Mouse (Mus musculus) macrophage (primary cell): ENCODE results near the gene Bicdl1. TPM values are rescaled to one million over a fixed set of nuclear protein-coding genes. Genes with fewer than 3 reads are reported as not detected.

Source experiments
- H3K27ac ChIP-seq: fragments of 350-480 bp; formaldehyde crosslinking; 2 replicates; pipeline ENCODE4 v1.9.0; 2021
- H3K36me3 ChIP-seq: fragments of 350-480 bp; formaldehyde crosslinking; 2 replicates; pipeline ENCODE4 v1.9.0; 2021; ENCODE audit errors: inconsistent target
- H3K4me3 ChIP-seq: fragments of 350-480 bp; formaldehyde crosslinking; 2 replicates; pipeline ENCODE4 v1.9.0; 2021; ENCODE audit errors: inconsistent target
- H3K79me2 ChIP-seq: fragments of 350-480 bp; formaldehyde crosslinking; 2 replicates; pipeline ENCODE4 v1.9.0; 2021; ENCODE audit errors: inconsistent target
- WGBS: methylation state at CpG from one replicate; pipeline ENCODE4 v1.1.7; 2026; ENCODE audit warnings: inconsistent platforms; ENCODE audit not compliant: missing documents; 5-methylcytosine and 5-hydroxymethylcytosine counted together
- polyA plus RNA-seq: library from polyadenylated mRNA; stranded (reverse); fragments of 250-400 nt; gene quantifications from 3 replicates; pipeline ENCODE4 v1.2.4, GENCODE M21; 2018; ENCODE audit warnings: inconsistent platforms

Bicdl1 gene
- polyA plus RNA-seq, 1 experiment from 2014 or later = 2.0 TPM

GRCm38 (mm10) chr5:115635536-115635935 lies 95.9 kb downstream of the Bicdl1 start:
- WGBS = 2% methylated on average over 6 of the region's 6 CpGs
- Histone ChIP-seq H3K36me3 (peaks cover 26% of the 10 kb centered on the region), H3K27ac (peak overlapping the region; percentile 37), H3K79me2 (peaks cover 91% of the 10 kb centered on the region), H3K4me3 (no peak overlapping the region)

DNA sequence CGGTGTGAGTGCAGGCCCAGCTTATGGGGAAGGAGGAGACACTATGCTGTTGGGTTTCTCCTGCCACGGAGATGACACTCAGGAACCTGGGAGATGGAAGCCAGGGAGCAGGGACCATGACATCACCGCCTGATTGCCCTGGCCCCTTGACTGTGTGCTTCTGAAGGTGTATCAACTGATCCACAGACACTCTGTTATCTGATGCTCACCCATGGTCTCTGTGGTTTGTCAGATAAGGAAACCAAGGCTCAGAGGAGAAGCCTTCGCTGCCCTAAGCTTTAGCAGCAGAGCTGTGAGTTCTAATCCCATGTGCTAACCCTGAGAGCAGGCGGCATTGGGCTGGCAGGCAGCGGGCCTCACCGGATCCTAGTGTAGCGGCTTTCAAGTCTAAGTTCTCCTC lies 97.4 kb downstream of the Bicdl1 start:
- H3K27ac ChIP-seq = 0 out of 2 replicates have a peak overlapping the region, but pooled peaks have one; percentile 37
- peaks cover 77% of the 10 kb centered on the region for H3K79me2 ChIP-seq
- no peak overlapping the region for H3K4me3 ChIP-seq
- peaks cover 11% of the 10 kb centered on the region; the same call in 1 of the 2 replicates for H3K36me3 ChIP-seq
- WGBS = 91% methylated on average over 7 of the region's 8 CpGs

DNA sequence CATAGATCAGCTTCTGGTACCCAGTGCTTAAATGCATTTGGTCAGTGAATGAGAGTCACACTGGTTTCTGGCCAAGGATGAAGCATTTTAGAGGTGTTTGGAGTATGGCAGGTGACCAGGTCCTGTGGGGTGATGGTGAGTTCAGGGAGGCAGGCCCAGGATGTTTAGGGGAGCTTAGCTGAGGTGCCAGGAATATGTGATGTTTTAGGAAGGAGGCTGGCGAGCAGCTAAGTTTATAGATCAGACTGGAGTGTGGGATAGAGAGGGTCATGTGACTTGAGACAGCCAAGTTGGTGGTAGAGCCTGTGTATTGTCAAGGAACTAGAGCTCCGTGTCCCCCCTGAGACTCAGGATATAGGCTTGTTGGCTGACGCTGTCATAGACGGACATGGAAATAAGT lies 98.4 kb downstream of the Bicdl1 start:
- peak overlapping the region; percentile 74 for H3K4me3 ChIP-seq
- no peak overlapping the region for H3K27ac ChIP-seq
- H3K36me3 ChIP-seq = peaks cover 4% of the 10 kb centered on the region; the same call in 1 of the 2 replicates
- peaks cover 67% of the 10 kb centered on the region for H3K79me2 ChIP-seq
- 78% methylated on average over 4 of the region's 4 CpGs for WGBS

DNA sequence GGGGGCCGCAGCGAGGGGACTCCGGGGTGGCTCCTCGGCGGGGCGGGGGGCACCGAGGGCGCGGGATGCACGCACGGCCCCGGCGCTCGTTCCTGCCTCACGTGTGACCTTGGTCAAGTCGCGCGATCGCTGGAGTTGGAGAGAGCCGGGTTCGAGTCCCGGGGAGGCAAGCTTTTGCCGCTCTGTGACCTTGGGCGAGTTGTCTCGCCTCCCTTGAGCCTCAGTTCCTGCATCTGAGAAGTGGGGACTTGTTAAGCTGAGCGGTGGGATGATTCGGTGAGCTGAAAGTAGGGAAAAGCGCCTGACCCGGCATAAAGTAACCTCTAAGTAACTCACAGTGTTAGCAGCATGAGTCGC lies 99.1 kb downstream of the Bicdl1 start:
- WGBS = 1% methylated on average over 25 of the region's 30 CpGs
- peaks cover 59% of the 10 kb centered on the region for H3K79me2 ChIP-seq
- H3K4me3 ChIP-seq = peak overlapping the region; percentile 74
- H3K36me3 ChIP-seq = no peaks in the 10 kb centered on the region
- peak overlapping the region; percentile 35 for H3K27ac ChIP-seq

DNA sequence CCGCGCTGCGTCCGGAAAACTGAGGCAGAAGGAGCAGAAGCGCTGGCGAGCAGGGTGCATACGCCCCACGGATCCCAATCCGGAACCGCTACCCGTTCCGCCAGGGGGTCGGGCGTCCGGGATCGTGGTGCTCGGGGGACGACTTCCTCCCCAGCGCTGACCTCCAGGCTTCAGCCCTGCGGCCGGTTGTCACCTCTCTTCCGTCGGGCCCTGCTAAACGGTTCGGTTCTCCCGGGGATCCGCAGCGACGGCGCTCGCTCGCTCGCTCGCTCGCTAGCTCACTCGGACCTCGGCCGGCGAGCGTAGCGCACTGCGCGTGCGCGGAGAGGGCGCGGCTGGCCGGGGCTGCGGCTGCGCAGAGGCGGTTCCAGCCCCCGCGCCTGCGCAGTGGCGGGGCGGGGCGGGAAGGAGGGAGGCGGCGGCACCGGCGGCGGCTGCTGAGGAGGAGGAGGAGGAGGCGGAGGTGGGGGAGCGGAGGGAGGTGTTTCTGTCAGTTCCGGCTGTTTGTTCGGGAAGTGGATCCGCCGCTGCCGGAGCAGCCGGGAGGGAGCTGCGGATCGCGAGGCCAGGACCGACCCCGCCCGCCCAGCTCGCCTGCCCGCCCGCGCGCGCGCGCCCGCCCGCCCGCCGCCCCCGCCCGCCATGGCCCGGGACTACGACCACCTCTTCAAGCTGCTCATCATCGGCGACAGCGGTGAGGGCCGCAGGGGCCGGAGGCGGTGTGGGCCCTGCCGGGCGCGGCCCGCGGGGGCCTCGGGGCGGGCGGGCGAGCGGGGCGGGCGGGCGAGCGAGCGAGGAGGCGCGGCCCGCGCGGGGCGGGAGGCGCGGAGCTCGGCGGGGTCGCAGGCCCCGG lies 99.7 kb downstream of the Bicdl1 start, which contains the start of gene Rab35:
Gene Rab35 (plus strand): TSS at position 404 of the 853 bp plus-strand sequence.
- H3K4me3 ChIP-seq = peak within 1 kb of the TSS; percentile 88
- WGBS = 1% methylated on average over 101 of the region's 125 CpGs
- peaks cover 53% of the 10 kb centered on the region for H3K79me2 ChIP-seq
- no peaks in the 10 kb centered on the region for H3K36me3 ChIP-seq
- peak within 1 kb of the TSS; percentile 54 for H3K27ac ChIP-seq

DNA sequence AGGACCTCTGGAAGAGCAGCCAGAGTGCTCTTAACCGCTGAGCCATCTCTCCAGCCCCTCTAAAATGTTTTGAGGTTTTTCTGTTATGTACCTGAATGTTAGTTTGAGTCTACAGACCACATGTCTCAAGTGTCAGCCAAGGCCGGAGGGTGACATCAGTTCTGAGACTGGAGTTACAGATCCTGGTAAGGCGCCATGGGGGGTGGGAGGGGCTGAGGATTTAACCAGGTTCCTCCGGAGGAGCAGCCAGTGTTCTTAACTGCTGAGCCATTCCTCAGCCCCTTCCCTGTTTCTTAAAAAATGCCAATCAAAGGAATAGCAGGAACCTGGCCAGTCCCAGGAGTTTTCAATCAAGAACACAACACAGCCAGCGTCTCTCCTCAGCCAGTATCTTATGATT lies 101.1 kb downstream of the Bicdl1 start:
- Histone ChIP-seq H3K27ac (no peak overlapping the region), H3K79me2 (peaks cover 39% of the 10 kb centered on the region), H3K4me3 (no peak overlapping the region), H3K36me3 (no peaks in the 10 kb centered on the region)
- 88% methylated on average over 5 of the region's 5 CpGs for WGBS

- no peaks in the 10 kb centered on the region for H3K36me3 ChIP-seq
- H3K4me3 ChIP-seq = no peak overlapping the region
- H3K79me2 ChIP-seq = peaks cover 33% of the 10 kb centered on the region
- WGBS = 92% methylated on average over 4 of the region's 4 CpGs
- no peak overlapping the region for H3K27ac ChIP-seq
Measured at GRCm38 (mm10) chr5:115629672-115630071, 101.7 kb downstream of the Bicdl1 start.

- Histone ChIP-seq H3K27ac (no peak overlapping the region), H3K79me2 (peaks cover 17% of the 10 kb centered on the region), H3K36me3 (no peaks in the 10 kb centered on the region), H3K4me3 (no peak overlapping the region)
- 12% methylated on average over 8 of the region's 8 CpGs for WGBS
Measured at GRCm38 (mm10) chr5:115628083-115628482, 103.3 kb downstream of the Bicdl1 start.

GRCm38 (mm10) chr5:115626237-115626886 lies 105.1 kb downstream of the Bicdl1 start:
- Histone ChIP-seq H3K79me2 (peaks cover 8% of the 10 kb centered on the region; the same call in 1 of the 2 replicates), H3K4me3 (no peak overlapping the region), H3K27ac (no peak overlapping the region), H3K36me3 (no peaks in the 10 kb centered on the region; the same call in 1 of the 2 replicates)
- 96% methylated on average over 10 of the region's 10 CpGs for WGBS

GRCm38 (mm10) chr5:115623694-115624440 lies 107.6 kb downstream of the Bicdl1 start:
- Histone ChIP-seq H3K4me3 (no peak overlapping the region), H3K79me2 (no peaks in the 10 kb centered on the region), H3K36me3 (peaks cover 18% of the 10 kb centered on the region; the same call in 1 of the 2 replicates), H3K27ac (peak overlapping the region; percentile 44)
- 20% methylated on average over 9 of the region's 9 CpGs for WGBS

DNA sequence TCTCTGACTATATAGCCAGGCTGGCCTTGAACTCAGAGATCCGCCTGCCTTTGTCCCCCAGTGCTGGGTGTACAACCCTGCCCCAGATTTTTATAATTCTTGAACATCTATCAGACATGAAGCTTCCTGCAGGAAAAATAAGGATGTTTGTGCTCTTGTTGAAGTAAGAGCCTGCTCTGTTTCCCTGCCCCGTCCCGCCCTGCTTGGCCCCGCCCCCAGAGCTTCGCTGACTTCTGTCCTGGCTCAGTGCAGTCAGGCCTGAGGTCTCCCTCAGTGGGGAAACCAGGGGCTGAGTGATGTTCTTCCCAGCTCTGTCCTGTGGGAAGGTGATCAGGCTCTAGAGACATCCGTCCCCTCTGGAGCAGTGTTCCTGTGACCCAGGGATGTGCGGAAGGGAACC lies 108.7 kb downstream of the Bicdl1 start:
- H3K79me2 ChIP-seq = no peaks in the 10 kb centered on the region
- no peak overlapping the region for H3K4me3 ChIP-seq
- H3K36me3 ChIP-seq = peaks cover 19% of the 10 kb centered on the region; the same call in 1 of the 2 replicates
- 91% methylated on average over 7 of the region's 7 CpGs for WGBS
- no peak overlapping the region for H3K27ac ChIP-seq

DNA sequence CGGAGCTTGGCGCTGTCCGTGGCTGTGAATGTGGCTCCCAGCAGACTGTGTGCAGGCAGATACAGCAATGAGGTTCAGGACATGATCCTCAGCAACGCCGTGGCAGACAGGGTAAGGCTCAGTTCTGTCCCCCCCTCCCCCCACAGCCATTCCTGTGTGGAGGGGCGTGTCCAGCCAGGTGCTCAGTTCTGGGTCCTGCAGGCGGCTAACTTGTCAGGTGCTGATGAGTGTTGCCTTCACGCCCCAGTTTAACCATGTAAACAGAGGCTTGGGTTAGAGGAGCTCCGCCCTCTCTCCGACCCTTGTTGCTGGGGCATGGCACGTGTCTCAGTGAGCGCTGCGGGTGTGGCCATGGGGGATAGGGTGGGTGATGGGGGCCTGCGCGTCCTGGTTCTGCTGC lies 111.7 kb downstream of the Bicdl1 start:
- H3K27ac ChIP-seq = no peak overlapping the region
- H3K36me3 ChIP-seq = peaks cover 44% of the 10 kb centered on the region
- 90% methylated on average over 15 of the region's 15 CpGs for WGBS
- no peaks in the 10 kb centered on the region for H3K79me2 ChIP-seq
- H3K4me3 ChIP-seq = no peak overlapping the region

GRCm38 (mm10) chr5:115614948-115615347 lies 116.5 kb downstream of the Bicdl1 start:
- peaks cover 81% of the 10 kb centered on the region for H3K36me3 ChIP-seq
- no peak overlapping the region for H3K27ac ChIP-seq
- 91% methylated on average over 7 of the region's 7 CpGs for WGBS
- H3K4me3 ChIP-seq = no peak overlapping the region
- no peaks in the 10 kb centered on the region for H3K79me2 ChIP-seq

- no peak overlapping the region for H3K4me3 ChIP-seq
- H3K79me2 ChIP-seq = no peaks in the 10 kb centered on the region
- 99% methylated on average over 9 of the region's 9 CpGs for WGBS
- peaks cover 83% of the 10 kb centered on the region for H3K36me3 ChIP-seq
- H3K27ac ChIP-seq = no peak overlapping the region
Measured at GRCm38 (mm10) chr5:115613332-115613731, 118.1 kb downstream of the Bicdl1 start.
